Mouse (Mus musculus) lung, adult 2 months (tissue): ENCODE measurements around the gene Setd7.

Experiments used
- CTCF ChIP-seq: fragments of 200-500 bp; IDR thresholded peaks from 2 replicates; pipeline ENCODE4 v1.5.1; 2011; ENCODE audit warnings: mild to moderate bottlenecking, low read length, control low read depth; ENCODE audit not compliant: insufficient read depth
- POLR2A ChIP-seq: fragments of 200-500 bp; IDR thresholded peaks from 2 replicates; pipeline ENCODE4 v1.6.1; 2011; ENCODE audit warnings: low read depth, mild to moderate bottlenecking, control low read depth, low read length, borderline replicate concordance; ENCODE audit errors: extremely low read depth

GRCm38 (mm10) chr3:51561993-51562385 lies 1.3 kb upstream of the Setd7 start:
- TF ChIP-seq CTCF, result no peak
- TF ChIP-seq POLR2A, result no peak
